Mouse (Mus musculus) forebrain, postnatal 0 days (tissue): ENCODE results near the gene Cdkn1a. TPM values are rescaled to one million over a fixed set of nuclear protein-coding genes. Genes with fewer than 3 reads are reported as not detected.
"Not testable (repeated sequence)": the region's sequence is repeated elsewhere in the genome, so short reads cannot be mapped to it uniquely, and the experiment has no call there.

Experiments
- ATAC-seq: fragments of 200-750 bp; cut with Nextera tagmentation; 2 replicates; pipeline ENCODE4 v1.8.0; 2017; ENCODE audit warnings: mild to moderate bottlenecking, moderate library complexity
- DNase-seq: peaks from one replicate; pipeline ENCODE4 v3.0.0-alpha.2; 2015
- H3K27ac ChIP-seq: fragments of 300-500 bp; sonication (generic); 2 replicates; pipeline ENCODE4 v1.5.1; 2014; ENCODE audit warnings: low read depth, mild to moderate bottlenecking, antibody characterized with exemption, low read length, moderate library complexity, mixed read lengths
- H3K27me3 ChIP-seq: fragments of 300-500 bp; sonication (generic); 2 replicates; pipeline ENCODE4 v1.6.1; 2014; ENCODE audit warnings: mild to moderate bottlenecking, low read length, mixed read lengths; ENCODE audit not compliant: insufficient read depth
- H3K36me3 ChIP-seq: fragments of 300-500 bp; sonication (generic); 2 replicates; pipeline ENCODE4 v1.6.1; 2014; ENCODE audit warnings: mild to moderate bottlenecking, moderate library complexity; ENCODE audit not compliant: insufficient read depth
- H3K4me1 ChIP-seq: fragments of 300-500 bp; sonication (generic); 2 replicates; pipeline ENCODE4 v1.6.1; 2014; ENCODE audit warnings: antibody characterized with exemption; ENCODE audit not compliant: insufficient read depth
- H3K4me2 ChIP-seq: fragments of 300-500 bp; sonication (generic); 2 replicates; pipeline ENCODE4 v1.6.1; 2014; ENCODE audit warnings: low read depth, mild to moderate bottlenecking, moderate library complexity
- H3K4me3 ChIP-seq: fragments of 300-500 bp; sonication (generic); 2 replicates; pipeline ENCODE4 v1.5.1; 2014; ENCODE audit warnings: low read depth, low read length, mixed read lengths
- H3K9ac ChIP-seq: fragments of 300-500 bp; sonication (generic); 2 replicates; pipeline ENCODE4 v1.6.1; 2014; ENCODE audit warnings: mild to moderate bottlenecking
- H3K9me3 ChIP-seq: fragments of 300-500 bp; sonication (generic); 2 replicates; pipeline ENCODE4 v1.6.1; 2016; ENCODE audit warnings: low read length
- CTCF ChIP-seq: sonication (generic); IDR thresholded peaks from 2 replicates; pipeline ENCODE4 v1.5.1; 2016; ENCODE audit warnings: antibody characterized with exemption, control low read depth, low read depth
- WGBS: fragments of 180-500 bp; shearing (Covaris S2); extraction: QIAGEN DNeasy Blood & Tissue Kit; methylation state at CpG from one replicate; pipeline ENCODE4 v1.1.7; 2014; 5-methylcytosine and 5-hydroxymethylcytosine counted together
- polyA plus RNA-seq: library from polyadenylated mRNA; unstranded; fragments of >200 nt; fragmentation: Nextera tagmentation; extraction: Ambion mirVana; gene quantifications from 2 replicates; pipeline ENCODE4 v1.2.1, GENCODE M21; 2015
- total RNA-seq: library from RNA; depleted of rRNA; stranded (reverse); fragments of >200 nt; gene quantifications from 2 replicates; pipeline ENCODE4 v1.2.3, GENCODE M21; 2014

Cdkn1a gene
- total and polyA plus RNA-seq, 2 experiments from 2014 or later = 20.0 to 121 TPM

- Histone ChIP-seq H3K4me3 (no peak overlapping the region), H3K9me3 (no peaks in the 10 kb centered on the region), H3K36me3 (no peaks in the 10 kb centered on the region), H3K4me1 (no peaks in the 10 kb centered on the region), H3K9ac (no peak overlapping the region), H3K27ac (no peak overlapping the region), H3K4me2 (no peak overlapping the region), H3K27me3 (no peaks in the 10 kb centered on the region)
- no peak for TF ChIP-seq CTCF
- WGBS = 77% methylated on average over 21 of the region's 21 CpGs
- DNase-seq (no peak), ATAC-seq (no peak)
These were observed 25.4 kb upstream of the Cdkn1a start for GRCm38 (mm10) chr17:29065245-29065940.

GRCm38 (mm10) chr17:29065971-29066370 lies 24.8 kb upstream of the Cdkn1a start:
- Histone ChIP-seq H3K36me3 (no peaks in the 10 kb centered on the region), H3K27me3 (no peaks in the 10 kb centered on the region), H3K9ac (no peak overlapping the region), H3K9me3 (no peaks in the 10 kb centered on the region), H3K4me3 (no peak overlapping the region), H3K27ac (no peak overlapping the region), H3K4me1 (no peaks in the 10 kb centered on the region), H3K4me2 (no peak overlapping the region)
- DNase-seq (no peak), ATAC-seq (no peak)
- WGBS = 94% methylated on average over 3 of the region's 3 CpGs
- no peak for TF ChIP-seq CTCF

- 83% methylated on average over 3 of the region's 3 CpGs for WGBS
- H3K27ac ChIP-seq, H3K4me3 ChIP-seq, H3K27me3 ChIP-seq, H3K36me3 ChIP-seq, ATAC-seq, H3K9me3 ChIP-seq, H3K4me1 ChIP-seq, H3K9ac ChIP-seq, DNase-seq, H3K4me2 ChIP-seq: not testable (repeated sequence)
These were observed 23.4 kb upstream of the Cdkn1a start for GRCm38 (mm10) chr17:29067416-29067815.

GRCm38 (mm10) chr17:29067847-29068246 lies 22.9 kb upstream of the Cdkn1a start:
- no peak for TF ChIP-seq CTCF
- no peaks in the 10 kb centered on the region for H3K9me3 ChIP-seq
- no peak overlapping the region for H3K27ac ChIP-seq
- no peaks in the 10 kb centered on the region for H3K27me3 ChIP-seq
- H3K36me3 ChIP-seq = no peaks in the 10 kb centered on the region
- no peak overlapping the region for H3K4me2 ChIP-seq
- no peaks in the 10 kb centered on the region for H3K4me1 ChIP-seq
- ATAC-seq = no peak
- H3K9ac ChIP-seq = no peak overlapping the region
- no peak overlapping the region for H3K4me3 ChIP-seq
- 49% methylated on average over 5 of the region's 5 CpGs for WGBS
- DNase-seq = no peak

GRCm38 (mm10) chr17:29069063-29069462 lies 21.7 kb upstream of the Cdkn1a start:
- H3K4me1 ChIP-seq = no peaks in the 10 kb centered on the region

GRCm38 (mm10) chr17:29071820-29072219 lies 19.0 kb upstream of the Cdkn1a start:
- TF ChIP-seq CTCF = no peak
- ATAC-seq (no peak), DNase-seq (no peak)
- Histone ChIP-seq H3K4me2 (no peak overlapping the region), H3K36me3 (no peaks in the 10 kb centered on the region), H3K4me3 (no peak overlapping the region), H3K9me3 (no peaks in the 10 kb centered on the region), H3K9ac (no peak overlapping the region), H3K27me3 (no peaks in the 10 kb centered on the region), H3K4me1 (no peaks in the 10 kb centered on the region), H3K27ac (no peak overlapping the region)
- 77% methylated on average over 5 of the region's 5 CpGs for WGBS

More at GRCm38 (mm10) chr17:29069063-29069462, 21.7 kb upstream of the Cdkn1a start:
- no peak for TF ChIP-seq CTCF
- Histone ChIP-seq H3K27me3 (no peaks in the 10 kb centered on the region), H3K4me3 (no peak overlapping the region), H3K9me3 (no peaks in the 10 kb centered on the region), H3K36me3 (no peaks in the 10 kb centered on the region), H3K27ac (no peak overlapping the region), H3K9ac (no peak overlapping the region), H3K4me2 (no peak overlapping the region)
- DNase-seq (no peak), ATAC-seq (no peak)
- 89% methylated on average over 10 of the region's 10 CpGs for WGBS

- ATAC-seq (no peak), DNase-seq (no peak)
- Histone ChIP-seq H3K27ac (no peak overlapping the region), H3K27me3 (no peaks in the 10 kb centered on the region), H3K4me3 (no peak overlapping the region), H3K36me3 (no peaks in the 10 kb centered on the region), H3K4me1 (no peaks in the 10 kb centered on the region; the same call in 1 of the 2 replicates), H3K4me2 (no peak overlapping the region), H3K9me3 (no peaks in the 10 kb centered on the region), H3K9ac (no peak overlapping the region)
- 26% methylated on average over 11 of the region's 11 CpGs for WGBS
- TF ChIP-seq CTCF = no peak
These were observed 18.0 kb upstream of the Cdkn1a start for GRCm38 (mm10) chr17:29072701-29073307.
